Mouse (Mus musculus): ENCODE results near the gene Rhof.

Gene Rhof

DNA sequence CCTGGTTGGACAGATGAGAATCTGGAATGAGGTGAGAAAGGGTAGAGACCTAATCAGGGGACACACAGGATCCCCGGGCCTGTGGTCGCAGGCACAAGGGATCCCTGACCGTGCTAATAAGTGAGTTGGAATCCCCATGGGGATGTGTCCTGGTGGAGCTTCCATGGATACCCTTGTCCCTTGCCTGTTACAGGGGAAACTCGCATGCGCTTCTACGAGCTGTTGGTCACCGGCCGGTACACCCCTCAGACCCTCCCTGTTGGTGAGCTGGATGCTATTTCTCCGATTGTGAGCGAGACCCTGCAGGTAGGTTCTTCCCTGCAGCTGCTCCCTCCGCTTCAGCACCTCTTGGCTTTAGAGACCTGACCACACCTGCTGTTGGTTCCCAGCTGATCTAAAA, 13.9 kb upstream of the Rhof start:
- no peak for DNase-seq

DNA sequence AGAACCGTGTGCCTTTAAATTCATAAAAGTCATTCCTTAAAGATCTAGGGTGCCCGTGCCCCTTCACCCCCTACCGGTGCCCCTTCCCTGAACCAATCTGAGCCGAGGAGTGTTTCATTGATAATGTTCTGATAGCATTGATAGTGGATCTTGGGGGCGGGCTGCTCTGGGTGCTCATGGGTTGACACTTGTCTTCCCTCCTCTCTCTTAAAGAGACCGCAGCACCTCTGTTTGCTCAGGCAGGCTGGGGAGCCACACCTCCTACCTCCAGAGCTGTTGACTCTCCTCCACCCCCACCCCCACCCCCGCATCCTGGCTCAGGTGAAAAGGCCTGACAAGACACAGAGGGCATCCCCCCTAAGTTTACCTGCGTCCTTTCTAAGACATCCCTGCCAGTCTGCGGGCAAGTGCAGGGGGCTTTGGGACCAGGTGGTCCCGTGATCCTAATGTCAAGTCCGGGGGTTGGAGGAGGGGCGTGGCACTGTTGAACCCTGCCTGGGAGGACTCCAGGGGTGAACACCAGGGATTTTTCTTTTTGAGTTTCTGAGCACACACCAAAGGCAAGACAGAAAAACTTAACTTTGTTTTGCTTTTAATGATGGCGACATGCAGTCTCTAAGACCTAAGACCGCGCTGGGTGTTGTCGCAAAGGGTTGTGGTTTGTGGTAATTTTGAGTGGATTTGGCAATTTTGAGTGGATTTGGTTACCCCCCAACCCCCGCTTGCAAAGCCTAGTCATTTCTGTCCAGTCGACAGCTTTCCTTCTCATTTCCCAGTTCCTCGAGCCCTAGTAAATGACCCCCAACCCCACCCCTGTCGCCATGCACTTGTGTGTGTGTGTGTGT, 12.5 kb upstream of the Rhof start:
- no peak for DNase-seq

DNA sequence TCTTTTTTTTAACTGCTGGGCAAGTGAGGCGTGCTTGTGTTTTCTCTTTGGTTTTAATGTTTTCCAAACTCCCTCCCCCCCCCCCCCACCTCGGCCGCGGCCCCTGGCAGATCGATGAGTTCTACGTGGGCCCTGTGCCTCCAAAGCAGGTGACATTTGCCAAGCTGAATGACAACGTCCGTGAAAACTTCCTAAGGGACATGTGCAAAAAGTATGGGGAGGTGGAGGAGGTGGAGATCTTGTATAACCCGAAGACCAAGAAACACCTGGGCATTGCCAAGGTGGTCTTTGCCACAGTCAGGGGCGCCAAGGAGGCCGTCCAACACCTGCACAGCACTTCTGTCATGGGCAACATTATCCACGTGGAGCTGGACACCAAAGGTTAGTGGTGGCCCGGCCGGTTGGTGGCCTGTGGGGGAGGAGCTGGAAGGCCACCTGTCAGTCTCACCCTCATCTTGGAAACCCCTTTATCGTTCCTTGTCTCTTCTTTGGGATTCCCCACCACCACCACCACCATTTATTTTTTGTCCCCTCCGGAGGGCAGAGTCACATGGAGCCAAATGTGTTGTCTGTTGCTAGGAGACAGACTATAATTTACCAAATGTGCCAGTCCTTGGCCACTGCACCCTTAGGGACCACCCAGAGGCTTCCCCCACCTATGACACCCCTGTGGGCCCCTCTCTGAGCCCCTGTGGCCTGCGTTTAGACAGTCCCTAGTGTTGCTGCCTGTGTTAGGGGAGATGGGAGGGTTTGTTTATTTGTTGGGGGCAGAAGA, 11.7 kb upstream of the Rhof start:
- DNase-seq: no peak

DNA sequence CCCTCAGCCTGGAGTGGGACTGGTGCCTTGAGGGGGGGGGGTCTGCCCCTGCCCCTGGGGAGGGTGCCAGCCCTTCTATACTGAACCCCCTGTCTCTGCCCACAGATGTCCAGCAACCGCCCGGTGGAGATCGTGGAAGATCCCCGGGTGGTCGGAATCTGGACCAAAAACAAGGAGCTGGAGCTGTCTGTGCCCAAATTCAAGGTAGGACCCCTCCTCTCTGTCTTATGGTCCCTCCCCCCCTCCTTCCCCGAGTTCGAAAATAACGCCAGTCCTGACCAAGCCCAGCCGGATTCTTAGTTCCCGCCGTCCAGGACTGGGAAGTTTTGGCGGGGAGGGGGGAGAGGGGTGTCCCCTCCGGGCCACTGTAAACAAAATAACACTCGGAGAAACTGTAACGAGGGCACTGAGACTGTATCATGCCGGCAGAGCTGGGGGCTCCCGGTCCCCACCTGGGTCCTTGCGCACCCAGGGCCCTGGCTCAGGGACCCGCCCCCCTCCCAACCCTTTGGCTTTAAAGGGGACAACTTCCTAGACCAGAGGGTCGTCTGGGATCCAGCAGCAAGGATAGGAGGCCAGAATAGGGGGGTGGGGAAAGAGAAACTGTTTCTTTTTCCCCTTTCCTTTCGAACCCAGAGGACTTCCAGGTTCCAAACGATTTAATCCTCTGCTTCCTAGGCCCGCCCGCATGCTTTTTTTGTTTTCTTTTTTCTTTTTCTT, 10.9 kb upstream of the Rhof start:
- no peak for DNase-seq

DNA sequence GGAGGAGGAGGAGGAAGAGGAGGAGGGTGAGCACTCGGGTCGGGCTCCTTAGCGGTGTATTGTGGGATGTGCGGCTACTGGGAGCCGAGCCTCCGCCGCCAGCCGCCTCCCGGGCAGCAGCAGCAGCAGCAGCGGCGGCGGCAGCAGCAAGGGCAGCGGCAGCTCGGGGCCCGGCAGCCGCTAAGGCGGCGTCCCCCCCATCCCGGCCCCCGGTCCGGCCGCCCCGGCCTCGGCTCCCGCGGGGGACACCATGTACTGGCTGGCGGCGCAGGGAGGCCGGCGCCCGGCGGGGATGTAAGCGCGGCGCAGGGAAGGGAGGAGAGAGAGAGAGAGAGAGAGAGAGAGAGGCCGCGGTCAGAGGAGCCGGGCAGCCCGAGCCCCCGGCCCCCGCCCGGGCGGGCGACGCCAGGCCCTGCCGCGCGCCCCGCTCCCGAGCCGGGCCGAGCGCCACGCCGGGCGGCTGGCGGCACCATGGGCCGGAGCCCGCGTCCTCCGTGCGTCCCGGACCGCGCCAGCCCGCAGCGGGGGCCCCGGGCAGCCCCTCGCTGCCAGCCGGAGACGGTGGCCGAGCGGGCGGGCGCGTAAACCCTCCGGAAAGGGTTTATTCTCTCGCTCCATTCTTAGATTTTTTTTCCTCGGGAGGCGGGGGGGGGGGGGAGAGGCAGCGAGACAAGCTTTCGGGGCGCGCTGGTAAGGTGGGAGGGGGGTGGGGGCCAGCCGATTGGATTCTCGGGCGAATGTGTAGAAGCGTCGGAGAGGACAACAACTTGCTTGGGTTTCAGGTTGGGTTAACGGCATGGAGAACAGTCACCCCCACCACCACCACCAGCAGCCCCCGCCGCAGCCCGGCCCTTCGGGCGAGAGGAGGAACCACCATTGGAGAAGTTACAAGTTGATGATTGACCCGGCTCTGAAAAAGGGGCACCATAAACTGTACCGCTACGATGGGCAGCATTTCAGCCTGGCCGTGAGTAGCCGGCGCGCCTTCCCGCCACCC, 10.0 kb upstream of the Rhof start, which contains the start of gene Setd1b:
TSS of gene Setd1b (plus strand) at position 33 of the 997 bp plus-strand sequence.
- no peak for DNase-seq

DNA sequence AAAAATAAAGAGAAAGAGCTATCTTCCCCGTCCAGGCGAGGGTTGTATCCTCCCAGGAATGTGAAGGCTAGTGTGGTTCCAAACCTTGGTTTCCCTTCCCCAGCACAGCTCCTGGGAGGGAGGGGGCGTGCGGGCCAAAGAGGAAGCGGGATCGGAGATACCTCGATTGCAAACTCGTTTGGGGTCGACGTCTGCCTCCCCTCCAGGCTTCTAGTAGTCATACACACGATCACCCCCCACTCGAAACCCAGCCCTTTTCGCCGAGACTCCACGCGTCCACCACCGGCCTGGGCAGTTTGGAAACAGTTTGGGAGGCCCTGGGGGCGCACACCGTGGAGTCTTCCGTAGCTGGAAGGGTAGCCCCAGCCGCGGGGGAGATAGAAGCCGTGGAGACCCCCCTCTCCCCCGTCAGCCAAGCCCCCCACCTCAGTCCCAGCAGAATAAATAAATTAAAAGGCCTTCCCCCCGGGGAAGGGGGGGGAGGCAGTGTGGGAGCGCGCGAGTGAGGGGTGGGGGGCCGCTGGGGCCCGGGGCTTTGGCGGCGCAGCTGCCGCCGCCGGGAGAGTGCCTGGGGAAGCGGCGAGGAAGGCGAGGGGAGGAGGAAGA, 9.2 kb upstream of the Rhof start:
- DNase-seq: peak; percentile 50

DNA sequence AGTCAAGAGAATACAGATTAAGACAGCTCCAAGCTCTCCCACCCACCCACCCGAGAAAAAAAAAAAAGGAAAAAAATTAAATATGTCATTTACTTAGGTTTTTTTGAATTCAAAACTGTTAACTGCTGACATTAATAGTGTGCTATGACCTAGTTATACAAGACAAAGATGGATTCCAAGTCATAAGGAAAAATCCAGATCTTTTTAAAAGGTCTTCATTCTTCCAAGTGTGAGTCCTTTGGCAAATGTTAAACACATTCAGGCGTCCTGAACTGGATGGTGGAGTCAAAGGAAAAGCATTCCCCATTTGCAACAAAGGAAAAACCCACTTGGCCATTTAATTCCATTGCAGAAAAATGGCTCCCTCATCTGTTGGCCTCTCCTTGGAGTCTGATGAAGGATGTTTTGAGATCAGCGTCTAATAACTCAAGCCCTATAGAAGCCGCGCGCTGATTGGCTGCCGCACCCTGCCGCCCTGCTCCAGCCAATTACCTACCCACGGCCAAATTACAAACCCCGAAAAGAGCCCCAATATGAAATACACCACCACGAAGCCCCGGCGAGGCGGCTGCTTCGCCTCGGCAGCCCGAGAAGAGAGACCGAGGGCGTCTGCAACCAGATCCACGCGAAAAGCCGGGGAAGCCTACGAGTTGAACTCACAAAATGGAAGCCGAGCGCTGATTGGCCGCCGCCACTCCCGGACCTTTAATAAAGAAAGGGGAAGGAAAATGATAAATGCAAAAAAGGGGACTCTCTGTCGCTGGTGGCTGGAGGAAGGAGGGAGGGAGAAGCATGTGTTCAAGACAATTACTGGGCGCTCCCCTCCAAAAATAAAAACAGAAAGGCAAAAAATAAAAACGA, 8.4 kb upstream of the Rhof start:
- DNase-seq: peak; percentile 88

DNA sequence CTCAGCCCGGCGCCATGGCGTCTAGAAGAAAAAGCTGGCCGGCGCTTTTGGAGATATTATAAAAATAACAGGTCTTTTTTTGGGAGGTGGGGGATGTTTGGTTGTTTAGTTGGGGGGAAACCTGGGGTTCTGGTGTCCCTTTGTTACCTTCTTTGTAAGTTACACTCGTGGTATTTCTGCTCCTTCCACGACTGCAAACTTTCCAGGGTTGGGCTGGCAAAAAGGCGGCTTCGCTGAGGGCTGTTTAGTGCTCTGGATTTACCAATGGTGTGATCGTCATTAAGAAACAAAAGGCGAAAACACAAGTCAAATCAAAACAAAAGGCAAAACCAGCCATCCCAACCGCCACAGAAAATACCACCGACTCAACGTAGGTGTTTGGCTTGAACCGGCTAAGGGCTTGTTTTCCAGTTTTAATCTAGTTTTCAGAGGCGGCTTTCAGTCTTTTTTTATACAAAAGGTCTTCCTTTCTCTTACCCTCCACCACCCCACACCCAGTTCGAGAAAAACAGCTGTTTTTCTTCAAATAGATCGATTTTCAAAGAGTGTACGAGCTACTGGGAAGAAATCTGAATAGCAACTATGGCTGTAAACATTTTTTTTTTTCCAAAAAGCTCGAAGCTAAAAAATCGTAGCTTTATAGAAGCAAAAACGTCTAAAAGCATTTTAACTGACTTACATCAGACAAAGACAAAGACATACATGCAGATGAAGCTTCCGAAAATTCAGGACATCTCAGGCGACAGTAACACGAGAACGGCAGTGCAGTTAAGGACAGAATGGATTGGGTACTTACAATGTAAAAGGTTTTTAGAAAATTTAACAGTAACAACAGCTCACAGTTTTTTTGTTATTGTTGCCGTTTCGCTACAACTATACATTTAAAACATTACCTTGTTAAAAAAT, 7.5 kb upstream of the Rhof start:
- DNase-seq: no peak

DNA sequence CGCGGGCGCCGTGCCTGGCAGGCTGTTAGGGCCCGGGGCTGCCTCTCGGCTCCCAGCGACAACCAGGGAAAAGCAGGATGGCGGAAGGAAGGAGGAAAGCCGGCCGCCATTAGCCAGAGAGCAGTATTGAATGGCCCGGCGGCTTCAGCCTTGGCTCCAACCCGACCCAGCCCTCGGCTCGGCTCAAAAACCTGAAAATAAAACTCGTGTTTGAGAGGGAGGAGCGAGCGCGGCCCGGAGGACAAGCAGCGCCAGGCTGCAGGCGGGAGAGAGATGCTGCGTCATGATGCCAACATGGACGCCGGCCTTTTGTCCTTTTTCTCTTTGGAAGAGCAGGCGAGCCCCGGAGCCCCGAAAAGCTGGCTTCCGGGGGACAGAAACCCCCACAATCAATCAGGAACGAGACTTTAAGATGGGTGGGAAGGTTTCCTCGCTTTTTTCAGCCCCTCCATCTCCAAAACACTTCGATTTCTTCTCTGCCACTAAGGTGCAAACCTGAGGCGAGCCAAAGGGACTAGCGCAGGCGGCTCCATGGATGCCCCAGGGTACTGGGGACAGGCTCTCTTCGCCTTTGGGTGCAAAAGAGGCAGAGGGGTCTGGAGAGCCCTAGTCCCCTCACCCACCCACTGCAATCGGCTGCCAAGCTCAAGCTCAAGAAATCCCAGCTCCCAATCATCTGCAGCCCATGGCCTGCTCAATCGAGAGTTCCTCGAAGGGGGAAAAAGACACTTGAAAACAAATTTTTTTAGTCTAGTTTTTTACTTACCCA, 6.6 kb upstream of the Rhof start:
- peak; percentile 81 for DNase-seq

DNA sequence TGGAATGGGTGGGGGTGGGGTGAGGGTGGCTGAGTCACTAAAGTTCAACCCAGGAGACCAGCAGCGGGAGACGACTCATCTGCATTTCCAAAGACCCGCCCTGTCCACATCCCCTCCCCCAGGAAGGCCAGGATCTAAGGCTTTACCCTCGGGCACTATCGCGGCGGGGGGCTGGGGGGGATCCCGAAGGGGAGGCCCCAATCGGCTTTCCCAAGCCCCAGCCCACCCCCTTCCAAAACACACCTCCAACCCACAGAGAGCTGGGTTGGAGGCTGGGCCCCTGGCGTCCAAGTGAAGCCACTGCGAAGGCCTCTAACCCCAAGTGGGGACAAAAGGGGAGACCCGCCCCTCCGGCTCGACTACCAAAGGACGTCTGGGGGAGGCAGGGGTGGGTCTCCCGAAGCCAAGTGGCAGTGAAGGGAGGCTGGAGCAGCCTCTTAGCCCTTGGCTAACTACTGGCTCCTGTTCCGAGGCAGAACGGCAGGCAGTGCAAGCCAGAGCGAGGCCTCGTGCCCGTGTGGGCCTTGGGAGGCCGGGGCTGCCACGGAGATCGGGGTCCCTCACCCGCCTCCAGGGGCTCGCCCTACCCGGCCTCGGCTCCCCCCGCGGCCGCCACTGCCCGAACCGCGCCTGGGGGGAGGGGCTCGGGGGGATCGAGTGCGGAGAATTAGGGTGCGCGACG, 5.9 kb upstream of the Rhof start:
- DNase-seq: no peak

DNA sequence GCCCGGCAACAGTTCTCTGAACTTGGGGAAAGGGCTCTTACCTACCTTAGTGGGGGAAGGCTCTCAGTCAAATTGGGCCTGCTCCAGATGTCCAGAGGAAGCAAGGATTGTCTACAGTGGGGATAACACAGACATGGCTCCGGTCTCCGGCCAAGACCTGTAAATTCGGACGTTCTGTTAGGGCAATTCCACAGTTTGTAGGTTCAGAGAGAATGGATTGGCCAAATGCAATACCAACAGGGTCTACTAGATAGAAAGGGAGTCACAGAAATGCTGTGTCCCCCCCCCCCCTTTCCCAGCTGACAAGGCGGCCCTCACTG, 5.4 kb upstream of the Rhof start:
- DNase-seq: no peak

DNA sequence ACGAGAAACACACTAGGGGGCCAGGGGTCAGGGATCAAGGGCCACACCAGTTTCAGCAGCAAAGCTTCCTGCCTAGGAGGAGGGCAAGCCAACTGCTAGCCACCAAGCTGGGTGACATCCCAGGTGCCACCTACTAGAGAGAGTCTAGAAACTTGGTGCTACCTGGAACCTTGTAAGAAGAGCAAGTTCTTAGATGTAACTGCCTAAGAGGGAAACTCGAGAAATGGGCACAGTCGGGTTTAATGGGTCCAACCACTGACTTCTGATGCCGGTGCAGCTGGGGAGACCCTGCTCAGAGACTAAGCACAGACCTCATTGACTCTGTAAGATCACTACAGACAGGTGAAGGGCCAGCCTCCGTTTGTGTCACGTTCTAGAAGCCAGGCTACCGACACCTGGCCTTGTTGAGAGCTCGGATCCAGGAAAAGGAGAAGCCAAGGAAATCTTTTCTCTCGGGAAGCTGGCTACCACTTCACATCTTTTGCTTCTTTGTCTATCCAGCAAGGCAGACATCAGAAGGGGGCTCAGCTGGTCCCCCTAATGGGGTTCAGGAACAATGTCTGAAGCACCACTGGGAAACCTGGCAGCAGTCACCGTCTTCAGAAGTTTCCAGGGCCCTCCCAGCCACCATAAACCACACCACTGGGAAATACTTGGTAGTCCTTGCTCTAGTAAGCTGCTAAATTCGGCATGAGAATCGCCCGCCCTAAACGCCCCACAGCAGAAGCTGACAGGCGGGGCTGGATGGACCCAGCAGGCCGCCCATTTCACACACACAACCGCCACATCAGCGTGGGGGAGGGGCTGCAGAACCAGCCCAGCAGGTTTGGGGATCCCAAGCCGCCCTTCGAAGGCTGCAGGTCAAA, 4.8 kb upstream of the Rhof start:
- DNase-seq: peak; percentile 79

DNA sequence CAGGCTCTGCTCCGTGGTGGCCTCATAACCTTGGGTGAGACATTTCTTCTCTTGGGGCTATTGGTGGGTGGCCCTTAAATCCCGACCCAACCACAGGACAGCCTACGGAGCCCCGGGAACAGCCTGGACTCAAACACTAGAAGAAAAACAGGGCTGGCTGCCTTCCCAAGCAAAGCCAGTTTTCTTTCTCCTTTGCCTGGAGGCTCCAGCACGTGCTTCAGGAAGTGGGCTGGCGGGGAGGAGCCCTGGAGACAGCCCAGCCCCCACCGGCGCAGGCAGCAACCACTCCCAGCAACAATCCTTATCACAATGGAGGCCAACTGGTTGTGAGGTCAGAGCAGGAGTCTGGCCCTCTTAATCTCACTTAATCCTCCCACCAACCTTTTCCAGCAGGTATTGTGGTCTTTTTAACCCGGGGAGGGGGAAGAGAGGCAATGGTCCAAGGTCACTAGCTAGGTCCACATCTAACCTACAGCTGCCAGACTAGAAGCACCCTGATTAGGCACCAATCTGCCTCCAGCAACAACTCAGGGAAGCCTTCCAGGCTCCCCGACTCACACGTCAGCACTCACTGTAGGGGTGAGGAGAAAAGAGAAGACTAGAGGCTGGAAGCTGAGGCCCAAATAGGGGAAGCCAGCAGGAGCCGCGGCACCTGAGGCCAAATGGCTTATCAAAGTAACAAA, 4.0 kb upstream of the Rhof start:
- peak; percentile 88 for DNase-seq

DNA sequence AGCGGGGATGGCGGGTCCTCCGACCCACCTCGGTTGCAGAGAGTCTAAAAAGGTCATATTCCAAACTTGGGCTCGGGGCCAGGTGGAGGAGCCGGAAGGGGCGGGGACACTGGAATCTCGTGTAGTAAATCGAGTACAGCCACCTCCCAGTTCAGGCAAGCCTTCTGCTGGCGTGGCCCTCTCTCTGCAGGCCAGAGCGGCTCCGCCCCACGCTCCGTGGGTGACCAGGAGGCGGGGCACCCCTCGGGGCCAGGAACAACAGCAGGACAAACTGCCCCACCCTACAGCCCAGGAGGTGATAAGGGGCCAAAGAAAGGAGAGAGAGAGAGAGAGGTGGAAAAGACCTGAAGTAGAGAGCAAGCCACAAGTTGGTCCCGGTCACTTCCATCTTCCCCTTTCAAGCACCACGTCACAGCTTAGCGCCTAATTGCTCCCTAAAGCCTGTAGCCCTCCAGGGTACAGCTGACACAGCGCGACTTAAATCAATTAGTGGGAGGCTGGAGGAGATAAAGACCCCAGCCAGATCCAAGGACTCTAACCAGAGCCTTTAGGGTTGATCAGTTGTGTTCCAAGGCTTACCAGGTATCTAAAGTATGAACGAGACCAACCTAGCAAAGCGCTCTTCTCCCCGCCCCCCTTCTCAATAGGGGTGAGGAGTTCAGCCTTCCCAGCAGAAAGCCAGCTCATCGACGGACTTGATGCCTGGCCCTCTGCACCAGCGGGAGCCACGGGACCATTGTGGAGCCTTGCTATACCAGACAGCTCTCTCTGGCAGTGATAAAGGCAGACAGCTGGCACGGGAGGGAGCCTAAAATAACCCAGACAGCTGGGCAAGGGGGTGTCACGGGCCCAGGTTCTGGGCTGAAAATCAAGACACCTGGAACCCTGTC, 3.2 kb upstream of the Rhof start:
- peak; percentile 61 for DNase-seq

DNA sequence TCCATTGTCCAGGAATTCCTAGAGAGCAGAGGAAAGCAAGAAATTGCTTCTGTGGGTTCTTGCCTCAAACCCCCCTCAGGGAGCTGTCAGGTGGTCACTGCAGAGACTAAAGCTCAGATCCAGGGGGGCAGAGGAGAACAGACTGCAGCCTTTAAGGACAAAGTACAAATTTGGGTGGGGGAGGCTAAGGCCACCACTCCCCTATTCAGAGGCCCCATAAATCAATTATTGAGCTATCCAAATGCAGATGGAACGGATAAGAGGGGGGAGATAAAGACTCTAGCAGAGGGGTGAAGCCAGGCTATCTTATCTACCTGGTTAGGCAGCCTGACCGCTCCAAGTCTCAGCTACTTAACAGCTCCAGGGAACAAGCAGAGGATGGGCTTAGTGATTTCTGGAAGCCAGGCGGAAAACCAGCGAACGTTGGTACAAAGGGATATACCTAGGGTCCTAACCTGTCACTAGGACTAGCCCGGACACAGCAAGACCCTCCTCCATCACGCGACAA, 2.4 kb upstream of the Rhof start:
- DNase-seq: no peak
